Mouse (Mus musculus): ENCODE measurements at regions not wholly inside any gene's neighbourhood (a gene's known extent, or its start where the extent isn't known, plus 50 kb on each side); places are given as distances from the start of the nearest gene placed in this dataset.

DNA sequence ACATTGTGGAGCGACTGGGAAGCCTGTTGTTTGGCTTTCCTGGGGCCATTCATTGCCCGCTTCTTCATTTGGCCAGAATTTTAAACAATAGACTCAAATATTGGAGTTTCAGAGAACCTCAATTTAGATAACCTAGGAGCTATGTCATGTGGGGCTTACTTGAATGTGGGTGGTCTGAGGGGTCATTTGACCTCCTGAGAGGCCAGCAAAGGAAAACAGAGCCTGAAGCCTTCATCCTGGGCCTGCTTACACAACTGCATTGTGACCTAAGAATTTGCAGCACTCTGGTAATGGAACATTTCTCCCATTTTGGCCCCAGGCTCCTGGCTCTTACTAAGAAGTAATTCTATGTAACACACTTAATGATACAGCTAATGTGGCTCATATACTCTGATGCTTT is 348.2 kb downstream of the Fat4 start:
- no peak for DNase-seq (ENCODE audit: low read depth)

DNA sequence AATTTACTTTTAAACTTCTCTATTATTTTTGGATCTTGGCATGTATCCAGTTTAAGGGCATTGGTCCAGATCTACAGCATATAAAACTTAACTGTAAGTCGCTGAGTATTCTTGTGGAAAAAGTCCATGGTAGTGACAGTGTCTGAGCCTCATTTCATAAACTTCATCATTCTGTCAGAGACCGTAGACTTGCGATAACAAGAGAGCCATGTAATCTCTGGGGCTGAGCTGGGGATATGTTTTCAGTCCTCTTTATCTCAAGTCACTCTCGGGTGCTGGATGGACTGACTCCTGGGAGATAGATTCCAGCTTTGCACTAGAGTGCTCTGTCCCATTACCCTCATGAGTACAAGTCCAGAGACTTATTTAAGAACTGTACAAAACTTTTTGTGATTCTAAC is 362.0 kb downstream of the Fat4 start:
- no peak for DNase-seq (ENCODE audit: low read depth)

DNA sequence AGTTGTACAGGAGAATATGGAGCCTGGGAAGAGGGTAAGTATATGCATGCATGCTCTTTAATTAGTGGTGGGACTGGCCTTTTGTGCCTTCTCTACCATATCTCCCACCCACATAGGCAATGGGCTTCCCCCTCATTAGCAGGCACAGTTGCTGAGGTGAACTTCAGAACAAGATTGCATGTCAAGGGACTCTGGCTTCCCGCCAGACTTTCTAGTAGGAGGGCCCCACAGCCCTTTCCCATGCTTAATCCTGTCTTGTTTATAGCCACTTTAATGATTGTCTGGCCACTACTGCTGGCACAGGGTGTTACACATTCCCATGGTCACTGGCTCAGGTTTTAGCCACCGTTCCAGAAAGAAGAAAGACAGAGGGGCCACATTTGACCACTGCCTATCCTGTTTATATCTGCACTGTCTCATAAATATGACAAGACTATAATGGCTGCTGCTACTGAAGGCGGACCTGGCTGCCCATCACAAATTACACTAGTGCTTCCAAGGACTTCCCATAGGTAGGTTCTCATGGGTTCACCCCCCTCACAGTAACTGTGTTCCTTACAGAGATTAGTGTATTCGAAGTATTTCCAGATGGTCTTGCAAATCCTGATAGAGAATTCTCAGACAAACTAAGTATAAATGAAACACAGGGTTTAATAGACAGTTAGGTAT is 362.6 kb downstream of the Fat4 start:
- no peak for DNase-seq (ENCODE audit: low read depth)

DNA sequence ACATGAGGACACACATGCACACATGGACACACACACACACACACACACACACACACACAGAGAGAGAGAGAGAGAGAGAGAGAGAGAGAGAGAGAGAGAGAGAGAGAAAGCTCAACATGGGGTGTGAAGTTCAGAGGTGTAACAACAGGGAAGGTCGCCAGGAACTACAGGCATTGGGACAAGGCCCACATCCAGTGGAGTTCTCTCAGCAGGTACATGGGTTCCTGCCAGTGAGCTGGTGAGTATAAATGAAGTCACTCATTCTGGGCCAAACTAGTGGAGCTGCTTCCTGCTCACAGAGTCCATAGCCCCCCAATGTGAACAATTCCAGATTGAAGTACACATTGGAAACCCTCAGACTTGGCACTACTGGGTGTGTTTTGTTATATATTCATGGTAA is 366.3 kb downstream of the Fat4 start:
- DNase-seq (ENCODE audit: low read depth), result no peak

DNA sequence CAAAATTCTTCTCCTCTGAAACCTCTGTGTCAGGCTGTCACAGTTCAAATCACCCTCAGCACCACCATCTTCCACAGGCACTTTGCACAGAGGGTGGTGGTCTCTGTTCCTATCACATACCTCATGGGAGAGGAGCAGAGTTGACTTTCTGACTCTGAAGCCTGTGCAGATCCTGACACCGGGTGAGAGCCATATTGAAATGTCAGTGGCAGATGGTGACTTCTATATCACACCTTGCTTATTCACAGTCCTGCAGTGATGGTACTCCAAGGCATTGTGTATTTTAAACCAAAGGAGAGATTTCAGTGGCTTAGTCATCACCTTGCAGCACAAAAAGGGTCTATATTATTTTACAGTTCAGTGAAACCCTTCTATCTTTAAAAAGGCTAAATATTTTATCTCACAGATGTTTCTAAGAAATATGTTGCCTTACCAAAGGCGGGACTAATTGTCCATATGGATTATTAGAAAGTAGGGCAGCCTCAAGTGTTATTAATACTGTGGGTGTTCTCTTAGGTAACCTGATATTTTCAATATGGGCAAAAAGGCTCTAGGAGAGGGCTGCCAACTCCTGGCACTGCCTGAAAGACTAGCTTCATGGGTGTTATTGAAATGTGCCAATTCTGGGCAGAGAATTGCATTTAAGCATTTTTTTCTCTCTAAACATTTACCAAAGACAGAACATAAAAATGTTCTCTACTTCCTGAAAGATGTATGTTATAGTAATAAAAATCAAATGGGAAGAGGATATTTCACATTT is 378.1 kb downstream of the Fat4 start:
- DNase-seq (ENCODE audit: low read depth), result no peak

DNA sequence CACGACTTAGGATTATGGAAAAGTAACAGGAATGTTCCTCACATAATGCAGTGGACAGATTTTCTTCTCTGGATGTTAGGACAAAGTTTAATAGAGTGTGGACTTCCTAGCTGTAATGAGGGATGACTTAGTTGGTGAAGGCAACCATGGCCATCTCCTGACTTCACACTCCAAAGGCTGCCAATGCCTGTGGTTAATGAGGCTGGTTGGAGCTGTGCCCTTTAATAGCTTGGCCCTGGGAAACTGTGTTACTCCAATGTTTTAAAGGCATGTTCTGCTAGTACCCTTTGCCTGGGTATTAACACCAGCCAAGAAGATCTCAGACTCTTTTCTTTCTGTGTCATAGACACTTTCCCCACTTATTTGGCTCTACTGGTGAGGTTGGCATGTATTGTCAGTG is 378.9 kb downstream of the Fat4 start:
- DNase-seq (ENCODE audit: low read depth), result no peak

DNA sequence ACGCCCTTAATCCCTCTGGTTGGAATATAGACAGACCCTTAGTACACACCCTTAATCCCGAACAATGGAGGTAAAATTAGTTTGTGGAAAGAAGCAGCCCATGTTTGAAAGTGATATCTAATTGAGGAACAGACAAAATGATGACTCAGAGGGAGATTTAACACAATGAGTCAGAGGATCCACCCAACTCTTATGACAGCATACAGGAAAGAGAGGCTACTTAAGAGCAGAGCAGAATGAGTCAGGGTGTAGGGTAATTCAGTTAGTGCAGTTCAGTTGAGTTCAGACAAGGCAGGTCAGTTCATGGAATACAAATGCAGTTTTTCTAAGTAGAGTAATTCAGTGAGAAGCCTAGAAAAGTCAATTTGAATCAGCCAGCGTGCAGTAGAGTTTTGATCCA is 382.6 kb downstream of the Fat4 start:
- no peak for DNase-seq (ENCODE audit: low read depth)

DNA sequence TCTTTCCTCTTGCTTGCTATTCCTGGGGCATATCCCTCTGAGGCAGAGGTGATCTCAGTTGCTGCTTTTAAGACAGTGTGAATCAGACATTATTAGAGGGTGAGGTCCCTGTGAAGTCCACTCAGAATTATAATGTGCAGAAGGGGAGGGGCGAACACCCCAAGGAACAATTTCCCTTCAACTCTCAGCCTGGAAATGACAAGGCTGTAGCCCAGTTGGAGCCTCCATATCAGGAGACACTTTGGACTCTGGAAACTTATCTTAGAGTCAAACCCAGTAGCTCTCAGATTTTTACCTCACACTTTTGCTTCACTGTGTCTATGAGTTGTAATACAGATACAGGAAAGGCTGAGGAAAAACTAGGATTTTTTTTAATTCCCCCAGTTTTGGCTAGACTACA is 385.9 kb downstream of the Fat4 start:
- DNase-seq (ENCODE audit: low read depth), result no peak

DNA sequence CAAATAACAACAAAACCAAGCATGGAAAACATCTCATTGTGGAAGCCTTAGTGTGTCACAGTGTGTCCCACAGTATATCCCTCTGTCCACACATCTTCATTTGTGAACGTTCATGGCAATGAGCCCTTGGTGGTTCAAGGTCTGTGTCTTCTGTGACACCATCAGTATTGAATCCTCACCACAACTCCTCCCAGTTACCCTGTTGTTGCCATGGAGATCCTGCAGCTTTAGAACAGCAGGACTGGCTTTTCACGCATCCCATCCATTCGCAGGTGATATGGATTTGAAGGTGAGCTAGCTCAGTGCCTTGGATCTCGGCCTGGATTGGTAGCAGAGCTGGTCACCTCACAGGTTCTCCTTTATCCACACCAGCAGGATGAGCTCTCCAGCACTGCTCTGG is 390.2 kb downstream of the Fat4 start:
- no peak for DNase-seq (ENCODE audit: low read depth)

DNA sequence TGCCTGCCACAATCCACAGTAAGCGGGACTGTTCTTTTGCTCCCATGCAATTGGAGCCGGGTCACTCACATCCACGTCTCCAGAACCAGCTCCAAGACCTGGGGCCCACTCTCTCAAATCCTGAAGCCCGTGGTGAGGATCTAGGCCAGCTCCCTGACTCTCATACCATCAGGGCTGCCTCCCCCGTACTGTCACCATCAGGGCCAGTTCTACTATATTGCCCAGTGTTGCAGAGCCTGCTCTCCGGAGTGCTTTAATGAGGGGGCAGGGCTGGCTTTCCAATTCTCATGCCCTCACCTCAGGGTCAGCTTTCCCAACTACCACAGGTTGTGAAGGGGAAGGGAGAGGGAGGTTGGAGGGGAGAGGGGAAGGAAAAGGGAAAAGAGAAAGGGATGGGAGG is 390.6 kb downstream of the Fat4 start:
- no peak for DNase-seq (ENCODE audit: low read depth)

DNA sequence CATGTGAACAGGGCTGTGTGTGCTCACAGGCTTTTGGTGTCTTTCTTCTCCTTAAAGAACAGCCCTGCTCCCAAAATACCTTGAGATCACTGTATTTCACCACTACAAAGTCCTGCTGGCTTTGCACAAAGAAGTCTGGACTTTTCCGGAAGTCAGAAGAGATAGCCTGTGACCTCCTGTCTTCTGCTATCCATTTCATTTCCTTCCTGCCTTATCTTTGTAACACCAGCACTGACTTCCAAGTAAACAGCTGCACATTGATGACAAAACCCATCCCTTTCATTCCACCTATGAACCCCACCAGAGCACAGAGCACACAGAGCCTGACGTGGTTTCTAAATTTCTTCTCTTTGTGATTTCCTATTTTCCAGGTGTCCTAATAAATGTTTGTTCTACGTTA is 408.5 kb downstream of the Fat4 start:
- DNase-seq (ENCODE audit: low read depth), result no peak

DNA sequence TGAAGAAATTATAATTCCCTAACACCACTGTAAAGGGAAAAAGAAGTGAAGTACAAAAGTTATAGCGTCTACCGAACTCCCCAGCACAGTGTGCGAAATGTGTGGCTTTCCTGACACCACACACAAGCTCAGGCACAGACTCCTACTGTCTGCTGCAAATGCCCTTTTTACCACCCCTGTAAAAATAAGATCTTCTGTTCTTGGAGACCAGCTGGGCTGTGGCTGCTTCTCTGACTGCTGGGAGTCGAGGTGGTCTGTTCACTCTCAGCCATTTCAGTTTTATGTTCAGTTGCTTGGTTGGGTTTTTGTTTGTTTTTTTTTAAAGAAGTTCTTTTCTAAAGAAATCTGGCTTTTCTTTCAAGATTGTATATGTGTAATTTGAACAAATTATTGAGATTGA is 409.5 kb downstream of the Fat4 start:
- no peak for DNase-seq (ENCODE audit: low read depth)

DNA sequence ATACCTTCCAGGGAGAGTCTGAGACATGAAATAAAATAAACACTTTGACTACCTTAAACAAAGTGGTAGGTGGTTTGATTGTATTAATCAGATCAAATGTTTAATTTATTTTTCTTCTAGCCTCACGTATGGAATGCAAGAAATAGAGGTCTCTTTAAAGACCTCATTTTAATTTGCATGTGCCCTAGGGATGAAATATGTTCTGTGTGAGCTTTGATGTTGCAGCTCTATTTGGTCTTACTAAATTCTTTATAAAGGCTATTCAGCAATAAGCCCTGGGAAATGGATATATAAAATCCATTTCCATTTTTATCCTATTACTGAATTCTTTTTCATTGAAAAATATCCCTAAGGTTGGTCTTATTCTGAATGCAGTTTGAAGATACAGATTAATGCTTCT is 422.7 kb downstream of the Fat4 start:
- DNase-seq (ENCODE audit: low read depth), result no peak

DNA sequence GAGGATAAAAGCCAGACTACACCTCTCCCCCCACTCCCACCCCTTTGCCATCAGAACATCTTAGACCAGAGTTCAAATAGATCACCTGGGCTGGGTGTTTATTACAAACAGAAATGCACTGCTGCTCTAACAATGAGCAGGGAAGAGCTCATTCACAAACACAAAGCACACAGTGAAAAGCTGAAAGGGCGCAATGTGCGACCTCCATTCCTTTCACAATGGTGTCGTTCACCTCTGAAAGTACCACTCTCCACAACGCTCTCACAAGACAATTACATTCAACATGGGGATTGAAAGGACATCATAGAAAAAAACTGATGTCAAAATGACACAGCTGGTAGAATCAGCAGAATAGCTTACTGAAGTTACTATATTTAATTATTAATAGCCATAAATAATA is 426.8 kb downstream of the Fat4 start:
- no peak for DNase-seq (ENCODE audit: low read depth)

DNA sequence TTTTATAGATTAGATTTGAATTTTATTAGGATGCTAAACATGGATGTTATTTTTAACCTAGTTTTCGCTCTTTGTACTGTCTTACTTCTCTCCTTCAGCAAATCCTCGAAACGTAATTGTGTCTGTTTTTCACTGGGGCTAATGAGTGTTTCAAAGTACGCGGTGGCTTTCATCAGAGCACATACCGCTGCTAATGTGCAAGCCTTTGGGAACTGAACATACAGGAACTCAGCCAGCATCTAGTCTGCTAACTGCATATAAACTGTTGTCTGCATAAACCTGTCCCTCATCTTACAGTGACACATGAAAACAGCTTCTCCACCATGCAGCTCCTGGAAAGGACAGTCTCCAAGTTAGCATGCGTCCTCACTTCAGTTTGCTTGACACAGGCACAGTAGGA is 434.1 kb downstream of the Fat4 start:
- no peak for DNase-seq (ENCODE audit: low read depth)

DNA sequence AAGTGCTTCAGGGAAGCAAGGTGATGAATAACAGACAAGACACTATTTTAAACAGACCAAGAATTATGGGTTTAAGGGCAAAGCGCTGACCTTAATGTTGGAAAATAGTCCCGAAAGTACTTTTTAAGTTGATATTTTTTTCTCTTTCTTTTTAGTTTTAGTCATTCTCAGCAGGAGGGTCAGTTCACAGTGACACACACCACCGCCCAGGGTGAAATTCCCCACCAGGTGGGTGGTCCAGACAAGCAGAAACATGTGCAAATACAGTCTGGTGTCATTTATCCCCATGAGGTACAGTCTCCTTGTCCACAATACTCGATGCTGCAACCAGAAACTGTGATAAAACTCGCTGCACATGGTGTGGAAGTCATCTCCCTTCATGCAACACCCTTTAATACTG is 435.5 kb downstream of the Fat4 start:
- no peak for DNase-seq (ENCODE audit: low read depth)

DNA sequence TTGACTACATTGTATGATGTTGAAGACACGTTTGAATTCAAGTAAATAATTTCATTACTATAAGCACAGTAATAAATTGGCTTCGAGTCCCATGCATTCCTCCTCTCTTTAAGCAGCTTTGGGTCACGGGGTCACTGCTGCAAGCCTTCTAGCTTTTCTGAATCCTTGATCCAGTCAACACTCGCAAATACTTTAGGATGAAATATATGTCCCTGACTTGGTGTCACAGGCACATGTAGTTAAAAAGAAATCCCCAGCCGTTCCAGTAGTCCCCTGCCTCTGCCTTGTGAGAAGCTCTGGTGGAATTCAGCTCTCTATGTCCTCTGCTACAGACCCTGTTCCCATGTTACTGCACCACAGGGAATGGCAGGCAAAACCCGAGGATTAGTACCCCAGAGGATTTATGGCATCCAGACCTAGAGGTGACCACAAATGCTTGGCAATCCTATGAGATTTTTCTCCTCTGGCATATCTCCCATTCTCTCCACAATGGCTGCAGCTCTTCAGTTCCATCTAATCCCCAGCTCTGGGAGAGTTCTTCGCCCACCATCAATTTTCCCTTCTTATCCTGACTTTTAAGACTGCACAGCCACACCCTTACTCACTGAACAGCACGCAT is 449.0 kb downstream of the Fat4 start:
- no peak for DNase-seq (ENCODE audit: low read depth)

DNA sequence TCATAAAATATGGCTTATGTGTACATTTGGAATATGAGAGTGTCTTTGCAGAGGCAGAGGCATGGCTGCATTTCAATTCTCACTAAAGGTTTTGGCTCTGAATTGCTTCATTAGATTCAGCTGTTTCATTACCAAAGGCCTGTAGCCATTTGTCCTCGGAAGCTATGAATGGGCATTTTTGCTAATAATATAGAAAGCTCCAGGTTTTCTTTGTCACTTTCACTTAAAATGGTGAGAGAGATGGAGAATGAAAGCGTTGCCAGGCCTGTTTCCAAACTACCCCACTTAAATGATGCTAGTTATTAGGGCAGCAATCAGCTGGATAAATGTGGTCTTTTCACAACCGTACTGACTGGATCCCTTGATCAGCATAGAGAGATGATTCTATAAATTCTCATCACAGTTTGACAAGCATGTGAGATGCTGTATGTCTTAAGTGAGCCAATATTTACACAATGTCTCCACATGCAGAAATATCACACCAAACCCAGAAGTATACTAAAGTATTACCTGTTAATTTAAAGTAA is 454.5 kb downstream of the Fat4 start:
- no peak for DNase-seq (ENCODE audit: low read depth)

DNA sequence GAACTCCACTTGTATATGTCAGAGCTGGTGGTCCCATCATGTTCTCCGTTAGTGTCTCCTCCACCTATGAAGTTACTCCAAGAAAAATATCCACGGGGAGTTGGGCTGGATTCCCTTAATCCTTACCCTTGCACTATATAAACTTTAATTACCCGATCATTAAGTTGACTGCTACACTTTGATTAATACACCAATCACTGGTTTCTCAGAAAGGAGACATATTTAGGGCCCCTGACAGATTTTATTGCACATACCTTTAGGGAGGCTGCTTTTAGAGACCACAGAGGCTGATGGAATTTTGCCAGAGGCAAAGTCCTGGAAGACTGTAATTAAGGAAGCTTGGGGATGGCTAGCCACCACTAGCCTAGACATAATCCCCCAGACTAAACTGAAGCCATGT is 457.3 kb downstream of the Fat4 start:
- DNase-seq (ENCODE audit: low read depth), result no peak

DNA sequence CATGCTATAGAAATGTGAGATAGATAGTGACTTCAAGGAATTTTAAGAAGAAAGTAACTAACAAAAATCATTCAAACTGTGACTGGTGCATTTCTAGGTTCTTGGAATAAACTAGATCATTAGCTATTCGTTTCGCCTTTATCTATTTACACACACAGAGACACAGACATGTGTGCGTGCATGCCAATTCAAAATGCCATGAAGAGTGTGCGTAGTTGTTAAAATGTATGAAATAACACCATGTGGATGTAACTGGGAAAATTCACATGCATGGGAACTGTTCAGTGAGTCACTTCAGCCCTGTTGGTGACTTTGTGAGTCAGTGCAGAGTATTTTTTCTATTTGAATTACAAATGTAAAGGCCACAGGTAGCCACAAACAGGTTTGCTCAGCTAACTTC is 460.8 kb downstream of the Fat4 start:
- no peak for DNase-seq (ENCODE audit: low read depth)

DNA sequence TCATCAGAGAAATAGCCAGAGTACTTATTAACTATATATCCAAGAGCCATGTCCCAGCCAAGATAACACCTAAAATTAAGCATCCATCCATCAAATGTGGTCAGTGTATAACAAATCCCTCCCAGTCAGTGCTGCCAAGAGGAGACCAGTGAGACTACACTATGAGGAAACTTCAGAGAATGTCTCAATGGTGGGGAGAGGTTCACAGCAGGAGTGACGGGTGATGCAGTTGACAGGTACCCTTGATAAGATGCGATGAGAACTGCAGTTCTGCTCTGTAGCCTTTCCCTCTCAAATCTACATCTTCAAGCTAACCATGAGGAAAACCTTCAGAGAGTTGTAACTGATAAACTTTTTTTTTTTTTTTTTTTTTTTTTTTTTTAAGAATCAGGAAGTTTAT is 470.3 kb downstream of the Fat4 start:
- no peak for DNase-seq (ENCODE audit: low read depth)

DNA sequence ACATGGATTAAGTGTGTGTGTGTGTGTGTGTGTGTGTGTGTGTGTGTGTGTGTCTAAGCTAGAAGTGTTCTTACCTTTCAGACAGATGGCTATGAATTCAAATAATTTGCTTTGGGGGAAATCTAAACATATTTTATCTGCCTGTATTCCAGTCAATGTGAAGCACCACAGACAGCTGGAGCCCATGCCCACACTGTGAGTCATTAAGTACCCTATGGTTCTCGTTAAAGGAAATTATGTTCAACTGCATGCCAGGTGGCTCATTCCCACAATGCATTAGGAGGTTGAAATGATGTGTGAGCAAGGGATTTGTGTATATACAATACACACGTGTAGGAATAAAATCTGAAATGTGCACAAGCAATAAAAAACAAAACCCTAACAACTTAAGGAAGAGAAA is 473.5 kb downstream of the Fat4 start:
- DNase-seq (ENCODE audit: low read depth), result no peak

DNA sequence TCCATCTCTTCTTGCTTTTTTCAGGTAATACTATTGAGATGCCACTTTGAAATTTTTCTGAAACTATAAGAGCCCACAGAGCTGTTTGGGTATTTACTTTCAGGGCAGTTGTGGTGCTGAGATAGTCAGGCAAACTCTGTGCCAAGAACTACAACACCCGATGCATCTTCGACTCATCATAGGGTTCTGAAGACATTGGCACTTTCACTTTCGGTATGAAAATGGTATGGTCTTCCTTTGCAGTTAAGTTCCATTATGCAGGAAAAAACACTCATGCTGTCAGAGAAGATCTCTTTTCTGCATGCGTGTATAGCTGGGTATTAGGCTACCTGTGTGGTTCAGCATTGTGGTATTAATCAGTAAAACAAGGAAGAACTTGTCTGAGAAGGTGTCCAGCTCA is 484.2 kb downstream of the Fat4 start:
- DNase-seq (ENCODE audit: low read depth), result no peak

Measured in c-Kit-positive CD71-negative TER-119-negative erythroid progenitor cells, embryonic 14.5 days (primary cell).